Mouse (Mus musculus): ENCODE results near the gene Zfp207.
"Not testable (repeated sequence)": the region's sequence is repeated elsewhere in the genome, so short reads cannot be mapped to it uniquely, and the experiment has no call there.

Zfp207 gene

DNA sequence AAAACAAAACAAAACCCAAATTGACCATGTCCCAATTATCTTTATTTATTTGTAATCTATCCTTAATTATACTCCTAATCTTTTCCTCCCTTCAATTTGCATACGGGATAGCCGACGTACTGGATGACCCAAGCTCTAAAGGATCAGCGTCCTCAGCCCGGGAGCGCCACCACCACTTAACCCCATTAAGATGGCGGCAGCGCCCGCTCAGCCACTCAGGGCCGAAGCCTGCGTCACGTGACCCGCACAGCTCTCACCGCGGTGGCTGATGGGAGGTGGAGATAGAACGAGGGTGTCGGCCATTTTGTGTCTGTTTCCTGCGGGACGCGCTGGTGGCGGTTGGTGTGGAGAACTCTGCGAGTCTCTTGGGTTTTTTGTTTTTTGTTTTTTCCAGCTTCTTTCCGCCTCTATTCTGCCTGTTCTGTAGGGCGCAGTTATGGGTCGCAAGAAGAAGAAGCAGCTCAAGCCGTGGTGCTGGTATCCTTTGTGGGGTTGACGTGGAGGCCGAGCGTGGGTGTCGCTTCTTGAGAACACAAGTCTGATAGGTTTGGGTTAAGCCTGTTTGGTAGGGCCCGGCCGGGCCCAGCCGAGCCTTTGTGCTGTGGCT is at the start of gene Zfp207:
TSS of gene Zfp207 (plus strand) at position 261 of the 607 bp plus-strand sequence.
- in situ Hi-C loops (cut with MboI, MseI) = no loop called here

DNA sequence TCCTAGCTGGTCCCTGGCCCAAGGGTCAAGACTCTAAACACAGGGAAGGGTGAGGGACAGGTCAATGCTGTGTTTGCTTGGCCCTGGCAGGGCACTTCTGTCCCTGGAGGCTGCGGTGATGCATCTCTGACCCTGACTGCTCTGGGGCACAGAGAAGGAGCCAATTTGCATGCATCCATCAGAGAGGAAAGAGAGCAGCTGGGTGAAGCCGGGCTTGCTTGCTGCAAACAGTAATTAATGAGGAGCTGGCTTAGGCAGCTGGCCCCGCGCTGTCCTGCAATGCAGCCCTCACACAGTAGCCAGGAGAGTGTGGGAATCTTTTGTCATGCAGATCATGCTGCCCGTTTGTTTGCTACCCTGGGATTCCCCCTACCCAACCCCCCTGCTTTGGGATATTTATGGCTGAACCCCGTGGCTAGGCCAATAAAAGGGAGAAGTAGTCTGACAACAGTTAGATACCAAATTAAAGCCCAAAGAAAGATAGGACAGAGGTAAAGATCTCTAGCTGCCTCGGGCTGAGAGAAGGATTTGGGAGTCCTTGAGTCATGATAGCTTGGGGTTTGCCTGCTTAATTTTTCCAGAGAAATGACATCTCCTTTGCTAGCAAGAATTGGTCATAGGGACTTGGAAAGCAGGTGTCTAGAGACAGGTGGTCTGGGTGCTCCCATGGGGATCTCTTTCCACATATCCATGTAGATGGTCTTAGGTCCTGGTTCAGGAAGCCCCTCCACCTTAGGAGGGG is 47.3 kb upstream of the Zfp207 start:
- in situ Hi-C loops (cut with MboI, MseI) = no loop called here

DNA sequence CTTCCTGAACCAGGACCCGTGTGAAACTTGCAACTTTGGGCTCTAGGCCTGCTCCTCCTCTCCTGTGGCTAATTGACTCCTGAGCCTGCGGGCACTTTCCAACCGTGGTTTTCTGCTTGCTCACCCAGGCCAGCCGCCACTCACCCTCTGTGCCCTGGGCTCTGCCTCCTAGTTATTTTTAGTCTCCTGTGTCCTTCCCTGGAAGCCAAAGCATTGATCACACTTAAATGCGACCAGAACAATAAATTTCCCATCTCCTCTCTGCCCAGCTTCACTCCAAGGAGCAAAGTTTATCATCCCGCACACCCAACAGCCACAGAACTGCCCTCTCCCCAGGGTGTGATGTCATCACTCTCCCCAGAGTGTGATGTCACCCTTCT is 46.7 kb upstream of the Zfp207 start:
- in situ Hi-C loops (cut with MboI, MseI) = no loop called here

GRCm38 (mm10) chr11:80342482-80342881 is 40.6 kb upstream of the Zfp207 start:
- in situ Hi-C loops (cut with MboI, MseI) = no loop called here

DNA sequence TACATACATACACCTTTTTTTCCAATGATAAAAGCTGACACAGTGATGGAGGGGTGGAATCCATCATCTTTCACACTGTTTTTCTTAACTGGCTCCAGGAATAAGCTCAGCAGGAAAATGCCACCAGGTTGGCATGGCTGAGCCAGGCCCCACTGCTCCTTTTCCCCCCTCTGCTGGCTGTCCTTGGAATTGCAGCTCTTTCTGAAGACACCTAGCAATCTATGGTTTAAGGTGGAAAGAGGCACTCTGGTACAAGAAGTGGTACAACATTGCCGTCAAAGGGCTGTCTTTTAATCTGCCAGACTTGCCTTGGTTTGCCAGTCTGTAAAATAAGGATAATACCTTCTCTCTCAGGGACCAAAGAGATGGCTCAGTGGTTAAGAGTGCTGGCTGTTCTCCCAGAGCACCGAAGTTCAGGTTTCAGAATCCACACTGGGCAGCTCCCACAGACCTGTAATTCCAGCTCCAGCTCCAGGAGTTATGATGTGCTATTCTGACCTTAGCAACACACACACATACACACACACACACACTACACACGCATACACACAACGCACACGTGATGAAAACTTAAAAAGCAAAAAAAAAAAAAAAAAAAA is 31.1 kb upstream of the Zfp207 start:
- in situ Hi-C loops (cut with MboI, MseI) = loop anchor here (5.0 kb wide), 1 partner anchor 55 kb away; no protein-coding TSS in a partner anchor

DNA sequence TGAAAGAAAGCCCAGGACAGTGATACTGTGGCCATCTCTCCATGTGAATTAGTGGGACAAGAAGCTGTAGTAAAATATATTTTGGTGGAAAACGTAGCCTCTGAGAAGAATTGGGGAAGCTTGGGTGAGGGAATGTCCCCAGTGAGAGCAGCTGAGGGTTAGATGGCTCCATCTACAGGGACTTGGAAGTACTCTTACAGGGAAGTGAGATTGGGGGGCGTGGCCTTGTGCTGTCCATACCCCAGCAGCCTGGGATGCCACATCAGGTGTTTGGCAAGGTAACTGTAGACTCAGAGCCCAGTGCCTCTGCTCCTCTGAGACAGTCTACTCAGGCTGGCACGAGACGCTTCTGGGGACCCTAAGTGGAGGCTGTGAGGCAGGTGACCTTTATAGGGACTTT is 28.2 kb upstream of the Zfp207 start:
- in situ Hi-C loops (cut with MboI, MseI) = loop anchor here (5.0 kb wide), 1 partner anchor 58 kb away; no protein-coding TSS in a partner anchor

DNA sequence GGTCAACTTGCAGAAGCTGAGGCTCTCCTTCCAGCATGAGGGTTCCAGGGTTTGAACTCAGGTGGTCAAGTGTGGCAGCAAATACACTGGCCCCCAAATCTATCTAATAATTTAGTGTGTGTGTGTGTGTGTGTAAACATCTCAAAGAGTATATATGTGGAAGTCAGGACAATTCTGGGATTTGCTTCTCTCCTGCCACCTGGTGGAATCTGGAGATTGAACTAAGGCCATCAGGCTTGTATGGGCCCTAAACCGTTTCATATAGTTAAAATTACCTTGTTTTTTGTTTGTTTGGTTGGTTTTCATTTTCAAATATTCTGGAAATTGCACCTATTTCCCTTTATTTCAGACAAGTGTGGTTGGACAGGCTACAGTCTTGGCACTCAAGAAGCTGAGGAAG is 14.1 kb upstream of the Zfp207 start:
- in situ Hi-C loops (cut with MboI, MseI) = no loop called here

- in situ Hi-C loops (cut with MboI, MseI) = no loop called here
Observed at GRCm38 (mm10) chr11:80376651-80377050, 6.4 kb upstream of the Zfp207 start.

DNA sequence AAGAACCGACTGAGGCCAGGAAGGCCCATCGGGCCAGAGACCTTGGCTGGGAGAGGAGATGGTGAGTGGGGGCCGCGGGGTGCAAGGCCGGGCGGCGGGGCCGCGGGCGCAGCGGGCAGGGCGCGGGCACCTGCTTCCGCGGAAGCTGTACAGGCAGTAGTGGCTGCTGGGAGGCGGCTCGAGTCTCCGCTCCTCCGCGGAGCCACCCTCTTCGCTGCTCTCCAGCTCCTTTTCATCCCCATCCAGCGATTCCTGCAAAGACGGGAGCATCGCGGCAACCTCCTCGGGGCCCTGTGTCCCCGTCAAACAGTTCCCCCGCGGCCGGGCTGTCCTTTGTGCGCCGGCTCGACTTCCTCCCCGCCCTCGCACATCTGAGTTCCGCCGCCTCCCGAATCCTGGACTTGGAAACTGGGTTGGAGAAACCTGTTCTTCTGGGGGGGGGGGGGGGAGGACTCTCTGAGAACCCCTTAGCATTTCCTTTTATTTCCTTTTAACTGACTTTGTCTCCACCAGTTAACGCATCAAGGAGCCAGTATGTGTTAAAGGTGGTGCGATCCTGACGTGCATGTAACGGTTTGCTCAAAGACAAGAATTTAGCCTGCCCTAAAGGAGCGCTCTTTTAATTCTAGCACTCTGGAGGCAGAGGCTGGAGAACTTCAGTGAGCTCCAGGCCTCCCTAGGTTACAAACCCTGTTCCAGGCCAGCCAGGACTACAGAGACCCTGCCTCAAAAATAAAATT is 5.2 kb upstream of the Zfp207 start, which contains the start of gene 5730455P16Rik:
TSS of gene 5730455P16Rik (minus strand) at position 323 of the 740 bp plus-strand sequence.
- in situ Hi-C loops (cut with MboI, MseI) = no loop called here

- in situ Hi-C loops (cut with MboI, MseI) = not testable (repeated sequence)
Observed at GRCm38 (mm10) chr11:80378452-80379068, 4.5 kb upstream of the Zfp207 start.

- in situ Hi-C loops (cut with MboI, MseI) = not testable (repeated sequence)
Observed at GRCm38 (mm10) chr11:80379184-80379583, 3.9 kb upstream of the Zfp207 start.

DNA sequence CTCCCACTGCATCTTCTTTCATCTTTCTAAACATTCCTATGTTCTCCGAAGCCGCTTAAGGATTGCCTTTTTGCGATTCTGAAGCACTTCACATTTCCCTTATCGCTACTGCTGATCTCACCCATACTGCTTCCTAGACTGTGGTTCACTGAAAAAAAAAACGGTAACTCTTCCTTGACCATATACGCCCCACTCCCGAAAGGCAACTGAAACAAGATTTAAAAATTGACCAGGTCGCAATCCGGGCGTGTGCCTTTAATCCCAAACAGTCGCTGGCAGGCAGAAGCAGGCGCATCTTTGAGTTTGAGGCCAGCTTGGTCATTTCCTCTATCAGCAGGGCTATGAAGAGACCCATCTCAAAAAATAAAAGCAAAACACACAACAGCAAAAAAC is 457 bp upstream of the Zfp207 start:
- in situ Hi-C loops (cut with MboI, MseI) = no loop called here

DNA sequence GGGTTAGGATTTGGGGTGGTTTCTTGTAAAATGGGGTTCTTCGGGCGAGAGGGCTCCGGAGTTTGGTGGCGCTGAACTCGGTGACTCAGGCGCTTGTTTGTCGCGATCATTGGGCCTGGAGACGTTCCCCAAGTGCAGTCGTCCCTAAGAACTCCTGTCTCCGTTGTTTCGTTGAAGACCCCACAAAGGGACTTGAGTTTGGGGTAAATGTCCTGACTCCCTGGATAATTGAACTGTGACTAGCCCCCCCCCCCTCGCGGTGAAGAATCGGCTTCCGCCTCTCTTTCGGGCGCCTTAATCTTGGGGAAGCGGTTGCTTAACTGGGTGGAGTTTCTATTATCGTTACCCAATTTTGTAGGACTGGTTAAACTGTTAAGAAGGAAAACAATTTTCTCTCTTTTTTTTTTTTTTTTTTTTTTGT is 557 bp downstream of the Zfp207 start:
- in situ Hi-C loops (cut with MboI, MseI) = no loop called here

- in situ Hi-C loops (cut with MboI, MseI) = no loop called here
Observed at GRCm38 (mm10) chr11:80384461-80384860, 1.4 kb downstream of the Zfp207 start.

GRCm38 (mm10) chr11:80385055-80385454 is 2.0 kb downstream of the Zfp207 start:
- in situ Hi-C loops (cut with MboI, MseI) = loop anchor here (5.0 kb wide), 1 partner anchor 47 kb away; no protein-coding TSS in a partner anchor

- in situ Hi-C loops (cut with MboI, MseI) = loop anchor here (5.0 kb wide), 1 partner anchor 46 kb away; no protein-coding TSS in a partner anchor
Observed at GRCm38 (mm10) chr11:80386790-80387189, 3.7 kb downstream of the Zfp207 start.

DNA sequence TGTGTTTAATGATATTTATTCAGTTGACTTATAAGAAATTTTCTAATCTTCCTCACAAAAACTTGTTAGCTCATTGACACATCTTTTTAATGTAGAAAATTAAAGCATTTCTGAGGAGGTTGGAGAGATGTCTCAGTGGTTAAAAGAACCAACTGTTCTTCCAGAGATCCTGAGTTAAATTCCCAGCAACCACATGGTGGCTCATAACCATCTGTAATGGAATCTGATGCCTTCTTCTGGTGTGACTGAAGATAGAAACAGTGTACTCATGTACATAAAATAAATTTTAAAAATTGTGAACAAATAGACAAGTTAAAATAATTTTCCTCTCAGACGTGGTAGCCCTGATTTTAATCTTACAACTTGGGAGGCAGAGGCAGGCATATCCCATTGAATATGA is 6.8 kb downstream of the Zfp207 start:
- in situ Hi-C loops (cut with MboI, MseI) = loop anchor here (5.0 kb wide), 1 partner anchor 42 kb away; no protein-coding TSS in a partner anchor

DNA sequence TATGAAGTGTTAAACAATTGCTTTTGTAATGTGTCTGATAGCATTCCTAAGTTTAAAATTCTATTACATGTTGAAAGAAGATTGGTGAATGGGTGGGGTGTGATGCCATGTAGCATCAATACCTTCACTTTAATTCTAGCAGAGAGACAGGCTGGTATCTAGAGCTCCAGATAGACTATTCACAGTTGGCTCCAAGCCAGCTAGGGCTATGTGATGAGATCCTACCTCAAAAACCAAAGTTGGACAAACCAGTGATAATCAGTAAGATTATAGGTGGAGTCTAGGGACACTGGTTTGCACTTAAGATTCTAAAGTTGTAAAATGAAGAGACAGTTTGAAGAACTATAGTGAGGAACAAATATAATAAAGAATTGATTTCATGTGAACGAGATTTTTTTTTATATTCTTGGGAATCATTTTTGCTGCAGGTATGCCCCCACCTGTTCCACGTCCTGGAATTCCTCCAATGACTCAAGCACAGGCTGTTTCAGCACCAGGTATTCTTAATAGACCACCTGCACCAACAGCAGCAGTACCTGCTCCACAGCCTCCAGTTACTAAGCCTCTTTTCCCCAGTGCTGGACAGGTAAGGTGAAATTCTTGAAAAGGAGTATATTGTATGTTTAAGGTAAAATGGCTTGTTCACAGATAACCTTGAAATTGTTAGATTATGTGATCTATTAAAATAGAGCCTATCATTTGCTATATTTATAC is 8.5 kb downstream of the Zfp207 start:
- in situ Hi-C loops (cut with MboI, MseI) = no loop called here

DNA sequence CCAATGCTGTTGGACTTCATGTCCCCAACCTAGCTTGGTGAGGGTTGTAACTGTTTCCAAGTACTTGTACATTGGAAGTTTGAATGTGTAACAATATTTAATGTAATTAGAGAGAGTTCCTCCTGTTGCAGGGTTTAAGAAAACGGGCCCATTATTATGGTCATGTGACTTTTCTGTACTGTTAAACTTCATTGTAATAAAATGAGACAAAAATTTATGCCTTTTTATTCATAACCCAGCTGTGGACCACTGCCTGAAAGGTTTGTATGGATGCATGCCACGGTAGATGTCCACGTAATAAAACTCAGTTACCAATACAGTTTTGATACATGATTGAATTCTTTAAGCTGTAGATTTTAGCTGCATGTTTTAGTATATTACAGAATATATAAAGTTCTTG is 12.9 kb downstream of the Zfp207 start:
- in situ Hi-C loops (cut with MboI, MseI) = loop anchor here (5.0 kb wide), 1 partner anchor 369 kb away; no protein-coding TSS in a partner anchor

DNA sequence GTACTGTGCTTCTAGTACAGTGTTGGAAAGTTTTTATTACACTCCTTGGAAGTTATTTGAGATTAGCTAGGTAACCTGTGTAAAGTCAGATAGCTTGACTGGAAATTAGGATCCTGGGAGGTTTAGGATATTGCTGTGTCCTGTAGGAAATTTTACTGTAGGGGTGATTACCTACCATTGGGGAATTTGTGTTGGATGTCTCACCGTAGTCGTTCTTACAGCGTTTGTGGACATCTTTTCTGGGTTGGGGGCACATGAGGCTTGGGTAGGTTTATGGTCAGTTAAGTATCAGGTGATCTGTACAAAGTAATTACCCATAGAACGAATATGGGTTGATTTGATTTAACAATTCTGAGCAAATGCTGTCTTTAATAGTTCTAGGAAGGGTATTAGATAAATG is 13.5 kb downstream of the Zfp207 start:
- in situ Hi-C loops (cut with MboI, MseI) = loop anchor here (5.0 kb wide), 1 partner anchor 369 kb away; no protein-coding TSS in a partner anchor

DNA sequence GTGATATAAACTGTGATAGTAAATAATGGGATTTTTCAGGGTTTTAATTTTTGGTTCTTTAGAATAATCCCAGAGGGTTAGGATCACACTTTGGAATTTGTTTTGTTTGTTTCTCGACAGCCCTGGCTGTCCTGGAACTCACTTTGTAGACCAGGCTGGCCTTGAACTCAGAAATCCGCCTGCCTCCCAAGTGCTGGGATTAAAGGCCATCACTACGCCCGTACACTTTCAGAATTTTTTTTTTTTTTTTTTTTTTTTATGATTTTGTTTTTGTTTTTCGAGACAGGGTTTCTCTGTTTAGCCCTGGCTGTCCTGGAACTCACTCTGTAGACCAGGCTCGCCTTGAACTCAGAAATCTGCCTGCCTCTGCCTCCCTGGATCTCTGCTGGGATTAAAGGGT is 24.8 kb downstream of the Zfp207 start:
- in situ Hi-C loops (cut with MboI, MseI) = not testable (repeated sequence)
